Mouse (Mus musculus): ENCODE measurements around the gene Oprm1. TPM values are rescaled to one million over a fixed set of nuclear protein-coding genes. Genes with fewer than 3 reads are reported as not detected.
"Not testable (repeated sequence)": the region's sequence is repeated elsewhere in the genome, so short reads cannot be mapped to it uniquely, and the experiment has no call there.

The Oprm1 gene
- polyA plus RNA-seq, 1 experiment from 2014 or later, result 0.08 TPM

DNA sequence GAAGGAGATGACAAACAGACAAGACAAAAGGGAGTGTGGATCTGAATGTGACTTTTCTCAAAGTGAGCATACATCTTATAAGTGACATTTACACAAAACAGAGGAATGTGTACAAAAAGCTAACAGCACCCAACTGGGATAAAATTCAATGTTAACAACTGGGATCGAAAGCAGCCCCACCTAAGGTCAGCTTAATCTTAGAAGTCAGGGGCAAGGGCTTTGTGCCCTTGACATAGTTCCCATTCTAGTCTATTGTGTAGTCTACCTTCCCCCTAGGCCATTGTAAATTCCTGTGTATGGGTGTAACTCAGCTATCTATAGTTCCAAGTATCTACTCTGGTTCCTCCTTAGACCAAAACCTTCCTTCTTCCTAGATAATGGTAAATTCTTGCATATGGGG, 123.7 kb downstream of the Oprm1 start:
- WGBS, result 90% methylated on average over 1 of the region's 1 CpGs

DNA sequence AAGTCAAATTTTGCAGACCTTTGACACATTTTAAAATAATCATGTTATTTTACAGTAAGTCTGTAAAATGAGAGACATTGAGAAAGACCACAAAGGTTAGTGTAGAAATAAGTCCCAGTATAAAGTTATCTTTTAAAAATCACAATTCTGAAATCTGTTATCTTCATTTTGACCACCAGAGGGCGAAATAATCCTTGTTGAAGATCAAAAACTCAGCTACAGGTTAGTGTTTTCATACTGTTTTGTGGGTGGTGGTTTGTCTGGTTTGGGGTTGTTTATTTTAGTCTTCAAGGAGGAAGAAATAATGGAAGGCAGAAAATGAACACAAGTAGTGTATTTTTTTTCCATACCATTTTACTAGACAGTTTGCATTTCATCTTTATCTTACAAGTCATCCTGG, 127.2 kb downstream of the Oprm1 start:
- no peak for DNase-seq (ENCODE audit: low spot score)
- WGBS, result 2% methylated on average over 1 of the region's 1 CpGs

More for the DNA sequence above, 123.7 kb downstream of the Oprm1 start:
- H3K27me3 ChIP-seq (replicated peaks; ENCODE audit: control insufficient read depth, insufficient read depth, low read length); H3K4me2 ChIP-seq; H3K36me3 ChIP-seq (ENCODE audit: control insufficient read depth, insufficient read depth, low read length); H3K27ac ChIP-seq (ENCODE audit: low read depth, low read length); H3K4me3 ChIP-seq (ENCODE audit: low read depth, low read length); DNase-seq (ENCODE audit: low spot score); H3K9ac ChIP-seq (ENCODE audit: low read depth, low read length); H3K4me1 ChIP-seq (replicated peaks; ENCODE audit: control insufficient read depth, insufficient read depth, low read length); H3K9me3 ChIP-seq (ENCODE audit: control insufficient read depth, low read length); ATAC-seq (replicated peaks; ENCODE audit: low FRiP score): not testable (repeated sequence)

DNA sequence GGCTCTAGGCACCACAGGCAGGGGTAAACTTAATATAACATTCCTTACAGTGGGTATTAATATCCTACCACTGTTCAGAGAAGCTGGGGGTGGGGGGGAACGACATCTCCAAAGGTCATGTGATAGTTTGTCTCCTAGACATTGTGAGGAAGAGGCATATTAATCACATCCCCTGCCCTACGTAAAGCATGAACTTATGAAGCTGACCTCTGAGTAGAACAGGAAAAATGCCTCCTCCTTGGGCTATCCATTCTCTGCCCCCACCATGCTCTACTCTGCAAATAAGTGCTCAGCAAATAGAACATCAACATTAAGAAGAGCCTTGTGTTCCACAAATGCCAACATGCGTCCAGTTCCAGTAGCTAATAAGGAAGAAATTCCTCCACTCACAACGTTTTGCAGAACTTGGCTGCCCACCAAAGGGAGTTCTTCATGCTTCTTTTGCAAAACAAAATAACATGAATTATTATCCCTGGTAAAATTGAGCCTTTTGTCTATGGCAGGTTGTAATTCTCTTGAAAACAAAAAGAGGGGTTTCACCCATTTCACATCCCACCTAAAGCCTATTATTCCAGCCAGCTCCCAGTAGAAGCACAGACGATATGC, 131.4 kb downstream of the Oprm1 start:
- H3K4me3 ChIP-seq (ENCODE audit: low read depth, low read length), result no peak overlapping the region
- no peak overlapping the region for H3K9ac ChIP-seq (ENCODE audit: low read depth, low read length)
- no peak for ATAC-seq (replicated peaks; ENCODE audit: low FRiP score)
- no peaks in the 10 kb centered on the region for H3K9me3 ChIP-seq (ENCODE audit: control insufficient read depth, low read length)
- H3K27ac ChIP-seq (ENCODE audit: low read depth, low read length), result no peak overlapping the region
- H3K27me3 ChIP-seq (replicated peaks; ENCODE audit: control insufficient read depth, insufficient read depth, low read length), result no peaks in the 10 kb centered on the region
- WGBS, result 59% methylated on average over 5 of the region's 5 CpGs
- DNase-seq (ENCODE audit: low spot score), result no peak
- no peaks in the 10 kb centered on the region for H3K36me3 ChIP-seq (ENCODE audit: control insufficient read depth, insufficient read depth, low read length)
- no peaks in the 10 kb centered on the region for H3K4me1 ChIP-seq (replicated peaks; ENCODE audit: control insufficient read depth, insufficient read depth, low read length)
- no peak overlapping the region for H3K4me2 ChIP-seq

More for the DNA sequence above, 127.2 kb downstream of the Oprm1 start:
- no peak overlapping the region for H3K4me3 ChIP-seq (ENCODE audit: low read depth, low read length)
- no peaks in the 10 kb centered on the region for H3K4me1 ChIP-seq (replicated peaks; ENCODE audit: control insufficient read depth, insufficient read depth, low read length)
- H3K27ac ChIP-seq (ENCODE audit: low read depth, low read length), result no peak overlapping the region
- no peaks in the 10 kb centered on the region for H3K9me3 ChIP-seq (ENCODE audit: control insufficient read depth, low read length)
- no peaks in the 10 kb centered on the region for H3K27me3 ChIP-seq (replicated peaks; ENCODE audit: control insufficient read depth, insufficient read depth, low read length)
- no peaks in the 10 kb centered on the region for H3K36me3 ChIP-seq (ENCODE audit: control insufficient read depth, insufficient read depth, low read length)
- no peak overlapping the region for H3K9ac ChIP-seq (ENCODE audit: low read depth, low read length)
- H3K4me2 ChIP-seq, result no peak overlapping the region
- no peak for ATAC-seq (replicated peaks; ENCODE audit: low FRiP score)

DNA sequence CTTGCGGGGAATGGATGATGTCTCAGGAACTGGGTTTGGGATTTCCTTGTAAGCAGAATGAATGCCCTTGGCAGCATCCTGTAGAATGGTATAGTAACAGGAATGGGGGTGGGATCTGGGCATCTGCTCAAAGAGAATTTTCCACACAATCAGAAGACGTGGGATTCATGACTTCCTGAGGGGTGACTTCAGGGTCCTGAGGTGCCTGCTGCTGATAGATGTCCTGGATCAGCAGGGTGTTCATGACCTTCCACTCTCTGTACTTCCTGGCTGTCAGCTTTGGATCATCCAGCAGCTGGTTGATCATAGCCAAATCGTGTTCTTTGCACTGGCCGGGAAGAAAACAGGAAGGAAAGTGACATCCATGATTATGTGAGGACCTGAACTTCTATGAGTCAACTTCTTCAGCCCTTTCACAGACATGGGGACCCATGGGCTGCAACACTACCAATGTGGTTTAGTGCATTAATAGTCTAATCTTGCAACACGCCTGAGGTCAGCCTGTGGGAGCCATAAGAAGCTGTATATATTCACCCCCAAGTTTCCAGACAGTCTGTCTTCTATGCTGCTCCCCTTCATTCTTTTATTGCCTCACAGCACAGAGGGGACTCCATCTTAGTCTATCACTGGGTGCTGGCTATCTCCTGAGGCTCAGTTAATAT, 132.2 kb downstream of the Oprm1 start:
- no peak overlapping the region for H3K4me2 ChIP-seq
- DNase-seq (ENCODE audit: low spot score), result no peak
- no peak overlapping the region for H3K9ac ChIP-seq (ENCODE audit: low read depth, low read length)
- no peak for ATAC-seq (replicated peaks; ENCODE audit: low FRiP score)
- no peaks in the 10 kb centered on the region for H3K36me3 ChIP-seq (ENCODE audit: control insufficient read depth, insufficient read depth, low read length)
- 66% methylated on average over 5 of the region's 5 CpGs for WGBS
- H3K4me3 ChIP-seq (ENCODE audit: low read depth, low read length), result no peak overlapping the region
- H3K4me1 ChIP-seq (replicated peaks; ENCODE audit: control insufficient read depth, insufficient read depth, low read length), result no peaks in the 10 kb centered on the region
- H3K27me3 ChIP-seq (replicated peaks; ENCODE audit: control insufficient read depth, insufficient read depth, low read length), result no peaks in the 10 kb centered on the region
- H3K27ac ChIP-seq (ENCODE audit: low read depth, low read length), result no peak overlapping the region
- H3K9me3 ChIP-seq (ENCODE audit: control insufficient read depth, low read length), result no peaks in the 10 kb centered on the region

DNA sequence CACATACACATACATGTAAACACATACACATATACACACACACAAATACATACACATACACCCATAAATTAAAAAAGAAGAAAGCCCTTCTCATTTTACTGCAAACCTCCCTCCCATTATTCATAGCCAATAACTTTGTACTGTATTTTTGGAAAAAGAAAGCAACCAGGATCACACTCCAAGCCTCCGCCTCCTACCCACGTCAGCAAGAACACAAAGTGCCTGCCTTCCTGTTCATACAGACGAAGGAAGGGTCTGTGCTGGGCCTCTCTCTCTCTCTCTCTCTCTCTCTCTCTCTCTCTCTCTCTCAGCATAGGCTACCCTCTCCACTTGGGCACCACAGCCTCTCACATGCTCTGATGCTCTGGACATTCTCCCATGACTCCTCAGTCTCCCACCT, 137.5 kb downstream of the Oprm1 start:
- H3K9me3 ChIP-seq (ENCODE audit: control insufficient read depth, low read length), result no peaks in the 10 kb centered on the region
- H3K4me3 ChIP-seq (ENCODE audit: low read depth, low read length), result no peak overlapping the region
- 72% methylated on average over 3 of the region's 3 CpGs for WGBS
- no peak for DNase-seq (ENCODE audit: low spot score)
- no peaks in the 10 kb centered on the region for H3K4me1 ChIP-seq (replicated peaks; ENCODE audit: control insufficient read depth, insufficient read depth, low read length)
- H3K9ac ChIP-seq (ENCODE audit: low read depth, low read length), result no peak overlapping the region
- no peaks in the 10 kb centered on the region for H3K27me3 ChIP-seq (replicated peaks; ENCODE audit: control insufficient read depth, insufficient read depth, low read length)
- H3K4me2 ChIP-seq, result no peak overlapping the region
- H3K36me3 ChIP-seq (ENCODE audit: control insufficient read depth, insufficient read depth, low read length), result no peaks in the 10 kb centered on the region
- no peak for ATAC-seq (replicated peaks; ENCODE audit: low FRiP score)
- H3K27ac ChIP-seq (ENCODE audit: low read depth, low read length), result no peak overlapping the region

DNA sequence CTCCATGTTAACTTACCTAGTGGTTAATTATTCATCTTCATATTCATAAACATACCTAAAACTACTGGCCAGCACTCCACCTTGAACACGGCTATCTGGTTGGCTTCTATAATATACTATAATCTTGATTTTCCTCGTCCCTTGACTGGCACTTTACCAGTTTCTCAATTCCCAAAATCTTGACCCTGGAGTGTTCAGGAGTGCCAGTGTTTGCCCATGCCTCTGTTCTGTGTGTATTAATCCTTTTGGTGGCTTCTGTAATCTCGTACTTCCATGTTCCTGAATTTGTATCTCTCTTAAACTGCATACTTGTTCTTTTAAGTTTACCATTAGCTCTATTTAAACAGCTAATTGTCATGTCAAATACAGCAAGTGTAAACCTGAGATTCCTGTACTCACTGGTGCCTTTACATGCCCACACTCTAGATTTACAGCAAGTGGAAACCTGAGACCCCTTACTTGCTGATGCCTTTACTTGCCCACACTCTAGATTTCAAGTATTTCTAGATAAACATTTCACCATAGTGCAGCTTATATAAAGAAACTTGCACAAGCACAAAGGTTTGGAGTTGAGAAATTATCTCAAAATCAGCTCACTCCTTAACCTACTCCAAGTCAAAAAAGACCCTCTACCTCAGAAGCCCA, 138.5 kb downstream of the Oprm1 start:
- DNase-seq (ENCODE audit: low spot score) (no peak), ATAC-seq (replicated peaks; ENCODE audit: low FRiP score) (no peak)
- no peak overlapping the region for H3K27ac ChIP-seq (ENCODE audit: low read depth, low read length)
- no peak overlapping the region for H3K4me3 ChIP-seq (ENCODE audit: low read depth, low read length)
- no peaks in the 10 kb centered on the region for H3K4me1 ChIP-seq (replicated peaks; ENCODE audit: control insufficient read depth, insufficient read depth, low read length)
- no peaks in the 10 kb centered on the region for H3K9me3 ChIP-seq (ENCODE audit: control insufficient read depth, low read length)
- no peak overlapping the region for H3K4me2 ChIP-seq
- WGBS, result 70% methylated on average over 3 of the region's 3 CpGs
- H3K9ac ChIP-seq (ENCODE audit: low read depth, low read length), result no peak overlapping the region
- no peaks in the 10 kb centered on the region for H3K27me3 ChIP-seq (replicated peaks; ENCODE audit: control insufficient read depth, insufficient read depth, low read length)
- H3K36me3 ChIP-seq (ENCODE audit: control insufficient read depth, insufficient read depth, low read length), result no peaks in the 10 kb centered on the region

DNA sequence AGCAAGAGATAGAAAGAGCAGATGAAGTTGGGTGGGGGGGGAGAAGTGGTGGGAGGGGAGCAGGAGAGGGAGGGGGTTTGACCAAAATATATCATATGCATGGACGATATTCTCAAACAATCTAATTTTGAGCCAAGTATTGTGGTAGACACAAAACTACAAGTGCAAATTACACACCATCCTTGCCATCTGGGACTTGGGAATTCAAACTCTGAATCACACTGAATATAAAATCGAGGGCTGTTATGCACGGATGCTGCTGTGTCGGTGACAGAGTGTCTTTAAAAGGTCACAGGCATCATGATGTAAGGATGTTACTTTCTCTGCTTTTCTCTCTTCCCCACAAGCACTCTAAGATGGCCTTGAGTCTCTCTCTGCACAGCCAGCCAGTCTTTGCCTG, 141.8 kb downstream of the Oprm1 start:
- Histone ChIP-seq H3K27me3 (replicated peaks; ENCODE audit: control insufficient read depth, insufficient read depth, low read length) (no peaks in the 10 kb centered on the region), H3K9me3 (ENCODE audit: control insufficient read depth, low read length) (no peaks in the 10 kb centered on the region), H3K4me2 (no peak overlapping the region), H3K9ac (ENCODE audit: low read depth, low read length) (no peak overlapping the region), H3K4me3 (ENCODE audit: low read depth, low read length) (no peak overlapping the region), H3K4me1 (replicated peaks; ENCODE audit: control insufficient read depth, insufficient read depth, low read length) (no peaks in the 10 kb centered on the region), H3K36me3 (ENCODE audit: control insufficient read depth, insufficient read depth, low read length) (no peaks in the 10 kb centered on the region), H3K27ac (ENCODE audit: low read depth, low read length) (no peak overlapping the region)
- ATAC-seq (replicated peaks; ENCODE audit: low FRiP score) (no peak), DNase-seq (ENCODE audit: low spot score) (no peak)
- WGBS, result 79% methylated on average over 4 of the region's 4 CpGs

DNA sequence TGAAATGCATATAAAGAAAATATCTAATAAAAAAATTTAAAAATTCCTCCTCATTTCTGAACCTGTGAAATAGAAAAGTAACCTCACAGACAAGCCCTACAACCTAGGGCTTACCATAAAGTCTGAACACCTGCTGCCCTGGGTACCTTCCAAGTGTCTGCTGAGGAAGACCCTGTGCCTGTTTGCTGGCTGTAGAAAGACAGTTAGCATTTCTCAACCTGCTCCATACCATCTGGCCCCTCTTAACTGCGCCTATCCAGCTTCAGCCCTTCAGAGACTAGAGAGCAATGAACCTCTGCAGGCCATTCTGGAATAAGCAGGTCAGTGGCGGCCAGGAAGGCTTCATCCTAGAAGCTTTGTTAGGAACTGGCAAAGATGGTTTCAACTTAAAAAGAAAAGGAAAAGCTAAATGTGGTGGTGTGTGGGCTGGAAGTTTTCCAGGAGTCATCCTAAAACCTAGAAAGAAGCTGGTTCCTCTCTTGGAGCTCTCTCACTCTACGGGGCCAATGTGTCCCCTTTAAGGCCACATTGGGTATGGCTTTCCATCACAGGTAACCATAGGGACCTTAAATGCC, 143.6 kb downstream of the Oprm1 start:
- H3K27ac ChIP-seq (ENCODE audit: low read depth, low read length), result no peak overlapping the region
- H3K4me1 ChIP-seq (replicated peaks; ENCODE audit: control insufficient read depth, insufficient read depth, low read length), result no peaks in the 10 kb centered on the region
- no peak overlapping the region for H3K9ac ChIP-seq (ENCODE audit: low read depth, low read length)
- no peak overlapping the region for H3K4me2 ChIP-seq
- H3K9me3 ChIP-seq (ENCODE audit: control insufficient read depth, low read length), result no peaks in the 10 kb centered on the region
- WGBS, result 71% methylated on average over 3 of the region's 3 CpGs
- H3K27me3 ChIP-seq (replicated peaks; ENCODE audit: control insufficient read depth, insufficient read depth, low read length), result no peaks in the 10 kb centered on the region
- DNase-seq (ENCODE audit: low spot score) (no peak), ATAC-seq (replicated peaks; ENCODE audit: low FRiP score) (no peak)
- H3K4me3 ChIP-seq (ENCODE audit: low read depth, low read length), result no peak overlapping the region
- no peaks in the 10 kb centered on the region for H3K36me3 ChIP-seq (ENCODE audit: control insufficient read depth, insufficient read depth, low read length)

Data from liver, embryonic 11.5 days (tissue).